Mouse (Mus musculus) MEL (cell line): ENCODE measurements around the gene Calhm2.

Experiments
- CHD2 ChIP-seq: IDR thresholded peaks from 2 replicates; pipeline ENCODE4 v1.6.1; 2011; ENCODE audit warnings: low read length, improper control_type of control experiment
- CTCF ChIP-seq, 3 experiments: IDR thresholded peaks in 2 of 3; conservative IDR thresholded peaks in 1 of 3; 2 replicates each; pipeline ENCODE4 v1.5.1; 2011 to 2012; ENCODE audit warnings: low read length in 3 of 3, low read depth in 2 of 3, mild to moderate bottlenecking in 2 of 3, improper control_type of control experiment in 1 of 3, inconsistent platforms in 1 of 3, mixed read lengths in 1 of 3, moderate library complexity in 1 of 3; ENCODE audit not compliant: control insufficient read depth in 1 of 3, insufficient read depth in 1 of 3, poor library complexity in 1 of 3, severe bottlenecking in 1 of 3
- E2F4 ChIP-seq: IDR thresholded peaks from 2 replicates; pipeline ENCODE4 v1.6.1; 2011; ENCODE audit warnings: low read depth, low read length, improper control_type of control experiment, borderline replicate concordance
- NELFE ChIP-seq: IDR thresholded peaks from 2 replicates; pipeline ENCODE4 v1.6.1; 2011; ENCODE audit warnings: low read depth, low read length, improper control_type of control experiment
- SIN3A ChIP-seq: IDR thresholded peaks from 2 replicates; pipeline ENCODE4 v1.6.1; 2012; ENCODE audit warnings: low read length, improper control_type of control experiment, inconsistent platforms
- ZKSCAN1 ChIP-seq: IDR thresholded peaks from 2 replicates; pipeline ENCODE4 v1.6.1; 2012; ENCODE audit warnings: low read depth, mild to moderate bottlenecking, inconsistent platforms, low read length, improper control_type of control experiment, moderate library complexity
- ZNF384 ChIP-seq: IDR thresholded peaks from 2 replicates; pipeline ENCODE4 v1.6.1; 2012; ENCODE audit warnings: low read depth, mild to moderate bottlenecking, inconsistent platforms, low read length, improper control_type of control experiment

GRCm38 (mm10) chr19:47128164-47128563, 9.9 kb downstream of the Calhm2 start:
- TF ChIP-seq CTCF (IDR thresholded peaks at IDR 0.05 in 2 of 3, conservative IDR thresholded peaks at IDR 0.05 in 1 of 3; ENCODE audit: control insufficient read depth in 1 of 3, insufficient read depth in 1 of 3, low read depth in 2 of 3, low read length in 3 of 3, poor library complexity in 1 of 3, severe bottlenecking in 1 of 3): no peak
- no peak for TF ChIP-seq CHD2
- no peak for TF ChIP-seq NELFE
- no peak for TF ChIP-seq ZNF384
- TF ChIP-seq E2F4: no peak
- TF ChIP-seq ZKSCAN1: no peak
- TF ChIP-seq SIN3A: no peak
